Mouse (Mus musculus): ENCODE data around the gene Fars2.
"Not testable (repeated sequence)": the region's sequence is repeated elsewhere in the genome, so short reads cannot be mapped to it uniquely, and the experiment has no call there.

Fars2 gene

DNA sequence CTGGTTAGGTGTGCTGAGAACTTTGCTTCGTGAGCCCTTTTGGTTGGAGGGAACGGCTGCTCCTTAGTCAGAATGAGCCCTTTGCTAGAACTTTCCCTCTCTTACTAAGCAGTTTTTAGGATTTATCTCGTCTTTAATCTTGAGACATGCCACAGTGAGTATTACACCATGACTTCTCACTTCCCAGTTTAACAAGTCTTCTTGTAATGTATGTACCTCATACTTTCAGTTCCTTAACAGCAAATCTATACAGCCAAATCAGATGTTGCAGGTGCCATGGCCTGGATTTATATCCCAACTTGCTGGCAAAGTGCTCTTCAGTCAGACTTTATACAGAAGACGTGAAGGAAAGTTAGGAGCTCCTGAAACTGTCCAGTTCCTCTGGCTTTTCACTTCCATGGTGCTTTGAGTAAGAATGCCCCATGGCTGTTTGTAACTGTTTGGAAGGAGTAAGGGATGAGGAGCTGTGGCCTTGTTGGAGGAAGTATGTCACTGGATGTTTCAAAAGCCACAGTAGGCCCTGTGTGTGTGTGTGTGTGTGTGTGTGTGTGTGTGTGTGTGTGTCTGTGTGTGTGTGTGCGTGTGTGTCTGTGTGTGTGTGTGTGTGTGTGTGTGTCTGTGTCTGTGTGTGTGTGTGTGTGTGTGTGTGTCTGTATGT, 14.9 kb downstream of the Fars2 start:
- in situ Hi-C loops (cut with MboI; ENCODE audit: low pct_unique_long_range_greater_than_20kb in 1 of 2, low sequenced_read_pairs in 2 of 2, unreplicated experiment in 1 of 2): no loop called here

DNA sequence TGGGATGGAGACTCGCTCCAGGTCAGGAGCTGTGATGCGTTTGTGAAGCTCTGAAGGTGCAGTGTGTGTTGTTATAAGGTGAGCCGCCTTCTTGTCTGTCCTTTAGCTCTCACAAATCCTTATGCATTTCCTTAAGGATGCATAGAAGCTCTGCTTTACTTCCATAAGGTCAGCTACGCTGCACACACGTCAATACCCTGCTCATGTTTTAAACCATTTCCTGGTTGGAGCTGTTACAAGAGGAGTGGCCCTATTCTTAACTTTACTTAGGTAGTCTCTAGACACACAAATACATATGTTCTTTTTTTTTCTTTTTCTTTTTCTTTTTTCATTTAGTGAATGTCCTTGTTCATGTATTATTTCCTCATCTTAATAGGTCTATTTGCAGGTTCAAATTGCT, 22.5 kb downstream of the Fars2 start:
- in situ Hi-C loops (cut with MboI; ENCODE audit: low pct_unique_long_range_greater_than_20kb in 1 of 2, low sequenced_read_pairs in 2 of 2, unreplicated experiment in 1 of 2): no loop called here

DNA sequence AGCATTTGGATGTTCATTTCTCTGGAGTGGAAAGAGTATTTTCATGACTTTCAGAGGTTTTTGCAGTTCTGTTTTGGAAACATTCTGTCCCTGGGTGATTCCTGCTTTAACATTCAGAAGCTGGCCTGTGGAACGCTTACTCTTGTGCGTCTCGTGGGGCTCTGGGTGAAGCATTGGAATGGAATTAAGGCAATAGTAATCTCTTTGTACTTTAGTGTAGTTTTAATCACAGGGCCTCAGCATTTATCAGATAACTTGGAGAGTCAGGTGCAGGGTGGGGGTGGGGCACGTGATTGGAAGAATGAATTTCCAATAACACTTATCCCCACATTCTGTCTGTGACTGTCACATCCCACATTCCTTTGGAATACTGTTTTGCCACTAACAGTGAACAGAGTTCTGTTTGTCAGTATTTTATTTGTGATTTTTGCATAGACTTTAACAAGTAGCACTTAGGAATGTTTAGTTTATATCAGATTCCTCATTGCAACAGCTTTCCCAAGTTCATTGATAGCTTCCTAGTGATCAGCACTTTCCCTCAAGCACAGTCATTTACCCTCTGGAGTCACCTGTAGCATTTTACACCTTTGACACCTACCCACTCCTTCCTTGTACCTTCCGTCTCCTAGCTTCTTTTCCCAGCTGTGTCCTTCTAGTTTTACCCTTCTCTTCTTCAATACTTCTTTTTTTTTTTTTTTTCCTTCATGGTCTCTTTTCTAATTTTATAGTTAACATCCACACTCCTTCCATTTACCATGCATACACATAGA, 23.2 kb downstream of the Fars2 start:
- in situ Hi-C loops (cut with MboI; ENCODE audit: low pct_unique_long_range_greater_than_20kb in 1 of 2, low sequenced_read_pairs in 2 of 2, unreplicated experiment in 1 of 2): no loop called here

DNA sequence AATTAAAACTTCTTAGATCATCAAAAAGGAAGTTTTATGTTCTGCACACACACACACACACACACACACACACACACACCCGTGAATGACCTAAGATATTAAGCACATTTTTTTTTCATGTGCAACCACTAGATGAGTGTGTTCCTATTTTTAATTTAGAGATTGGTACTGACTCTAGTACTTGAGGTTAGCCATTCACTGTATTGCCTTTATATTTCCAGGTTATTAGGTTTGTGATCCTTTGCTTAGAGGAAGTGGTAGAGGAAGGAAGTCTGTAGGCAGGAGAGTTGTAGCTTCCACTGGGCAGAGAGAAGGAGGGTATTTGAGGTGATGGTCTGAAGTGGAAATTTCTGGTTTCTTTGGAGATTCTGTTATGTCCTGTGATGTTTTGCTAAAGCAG, 28.4 kb downstream of the Fars2 start:
- in situ Hi-C loops (cut with MboI; ENCODE audit: low pct_unique_long_range_greater_than_20kb in 1 of 2, low sequenced_read_pairs in 2 of 2, unreplicated experiment in 1 of 2): no loop called here

DNA sequence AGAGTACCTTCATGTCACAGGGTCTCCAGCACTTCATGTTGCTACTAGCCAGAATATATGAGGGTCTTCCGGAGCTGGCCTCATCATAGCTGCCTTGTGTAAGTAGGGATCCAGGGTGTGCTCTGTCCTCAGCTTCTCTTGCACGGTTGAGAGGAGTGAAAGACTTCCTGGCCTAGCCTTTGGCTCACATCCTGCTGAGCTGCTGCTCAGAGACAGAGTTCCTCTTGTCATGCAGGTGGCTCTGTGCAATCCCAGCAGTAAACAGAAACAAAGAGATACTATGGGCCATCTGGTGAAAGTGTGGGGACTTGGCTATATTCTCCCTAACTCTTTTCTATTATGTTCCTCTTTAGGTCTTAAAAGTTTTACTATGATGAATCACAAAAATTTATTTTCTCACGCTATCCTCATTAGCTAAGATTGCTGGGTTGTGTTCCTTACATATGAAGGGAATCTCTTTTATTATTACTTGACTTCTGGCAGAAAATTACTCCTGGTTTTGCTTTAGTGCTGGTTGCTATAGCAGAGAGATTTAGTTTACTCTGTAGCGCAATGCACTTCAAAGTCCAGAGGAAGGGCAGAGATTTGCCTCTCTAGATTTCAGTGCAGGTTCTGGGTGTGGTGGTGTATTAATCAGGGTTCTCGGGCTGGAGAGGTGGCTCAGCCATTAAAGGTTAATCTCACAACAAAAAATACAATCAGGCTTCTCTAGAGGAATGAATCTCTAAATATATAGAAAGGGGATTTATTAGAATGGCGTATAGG, 32.1 kb downstream of the Fars2 start:
- in situ Hi-C loops (cut with MboI; ENCODE audit: low pct_unique_long_range_greater_than_20kb in 1 of 2, low sequenced_read_pairs in 2 of 2, unreplicated experiment in 1 of 2): no loop called here

DNA sequence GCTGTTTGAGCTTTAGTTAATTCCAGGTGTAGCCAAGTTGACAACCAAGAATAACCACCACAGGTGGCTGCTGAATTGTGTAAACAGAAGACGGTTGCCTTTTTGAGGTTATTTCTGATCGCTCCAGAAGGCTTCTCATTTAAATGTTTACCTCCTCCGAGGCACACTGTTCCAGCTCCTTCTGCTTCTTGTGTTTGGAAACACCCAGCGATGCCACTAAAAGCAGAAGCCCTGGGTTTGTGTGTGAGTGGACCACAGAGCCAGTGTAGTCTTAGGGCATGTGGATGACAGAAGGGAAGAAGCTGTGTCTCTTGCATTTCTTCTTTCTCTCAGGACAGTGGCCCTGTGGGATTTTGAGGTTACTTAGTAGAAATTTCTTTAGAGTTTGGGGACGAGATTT, 33.1 kb downstream of the Fars2 start:
- in situ Hi-C loops (cut with MboI; ENCODE audit: low pct_unique_long_range_greater_than_20kb in 1 of 2, low sequenced_read_pairs in 2 of 2, unreplicated experiment in 1 of 2): no loop called here

GRCm38 (mm10) chr13:36152728-36153498, 35.7 kb downstream of the Fars2 start:
- in situ Hi-C loops (cut with MboI; ENCODE audit: low pct_unique_long_range_greater_than_20kb in 1 of 2, low sequenced_read_pairs in 2 of 2, unreplicated experiment in 1 of 2): no loop called here

- in situ Hi-C loops (cut with MboI; ENCODE audit: low pct_unique_long_range_greater_than_20kb in 1 of 2, low sequenced_read_pairs in 2 of 2, unreplicated experiment in 1 of 2): no loop called here
Observed at GRCm38 (mm10) chr13:36156340-36156931, 39.2 kb downstream of the Fars2 start.

GRCm38 (mm10) chr13:36163411-36163810, 46.2 kb downstream of the Fars2 start:
- in situ Hi-C loops (cut with MboI; ENCODE audit: low pct_unique_long_range_greater_than_20kb in 1 of 2, low sequenced_read_pairs in 2 of 2, unreplicated experiment in 1 of 2): no loop called here

GRCm38 (mm10) chr13:36163898-36164297, 46.7 kb downstream of the Fars2 start:
- in situ Hi-C loops (cut with MboI; ENCODE audit: low pct_unique_long_range_greater_than_20kb in 1 of 2, low sequenced_read_pairs in 2 of 2, unreplicated experiment in 1 of 2): no loop called here

GRCm38 (mm10) chr13:36172981-36173380, 55.8 kb downstream of the Fars2 start:
- in situ Hi-C loops (cut with MboI; ENCODE audit: low pct_unique_long_range_greater_than_20kb in 1 of 2, low sequenced_read_pairs in 2 of 2, unreplicated experiment in 1 of 2): not testable (repeated sequence)

DNA sequence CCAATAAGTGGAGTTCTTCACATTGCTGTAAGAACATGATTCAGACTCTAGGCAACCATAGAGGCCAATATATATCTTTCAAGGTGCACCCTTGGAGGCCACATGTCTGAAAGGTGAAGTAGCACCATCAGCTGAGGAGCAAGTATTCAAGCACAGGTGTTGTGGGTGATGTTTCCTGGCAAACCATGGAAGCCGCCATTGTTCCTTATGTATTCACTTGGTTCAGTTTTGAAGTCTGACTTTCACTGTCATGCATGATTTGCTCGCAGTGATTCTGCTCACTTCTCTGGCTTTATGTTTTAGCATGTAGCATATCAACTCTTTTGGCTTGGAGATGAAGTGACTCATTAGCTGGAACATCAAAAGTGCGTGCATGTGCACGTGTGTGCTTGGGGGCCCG, 56.9 kb downstream of the Fars2 start:
- in situ Hi-C loops (cut with MboI; ENCODE audit: low pct_unique_long_range_greater_than_20kb in 1 of 2, low sequenced_read_pairs in 2 of 2, unreplicated experiment in 1 of 2): no loop called here

DNA sequence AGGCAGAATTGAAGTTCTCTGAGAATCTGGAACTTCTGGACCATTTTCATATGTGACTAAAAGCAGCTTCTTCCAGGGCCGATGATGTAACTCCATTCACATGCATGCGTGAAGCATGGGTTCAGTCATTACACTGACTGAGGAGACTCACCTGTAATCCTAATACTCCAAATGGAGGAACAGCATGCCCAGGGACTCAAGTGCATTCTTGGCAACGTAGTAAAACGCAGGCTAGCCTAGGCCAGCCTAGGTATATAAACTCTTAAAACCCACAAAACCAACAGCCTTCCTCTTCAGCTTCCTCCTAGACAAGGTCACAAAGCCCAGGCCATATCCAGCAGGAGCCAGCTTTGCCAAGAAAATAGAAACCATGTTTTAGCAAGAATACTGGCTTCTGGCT, 57.6 kb downstream of the Fars2 start:
- in situ Hi-C loops (cut with MboI; ENCODE audit: low pct_unique_long_range_greater_than_20kb in 1 of 2, low sequenced_read_pairs in 2 of 2, unreplicated experiment in 1 of 2): no loop called here

DNA sequence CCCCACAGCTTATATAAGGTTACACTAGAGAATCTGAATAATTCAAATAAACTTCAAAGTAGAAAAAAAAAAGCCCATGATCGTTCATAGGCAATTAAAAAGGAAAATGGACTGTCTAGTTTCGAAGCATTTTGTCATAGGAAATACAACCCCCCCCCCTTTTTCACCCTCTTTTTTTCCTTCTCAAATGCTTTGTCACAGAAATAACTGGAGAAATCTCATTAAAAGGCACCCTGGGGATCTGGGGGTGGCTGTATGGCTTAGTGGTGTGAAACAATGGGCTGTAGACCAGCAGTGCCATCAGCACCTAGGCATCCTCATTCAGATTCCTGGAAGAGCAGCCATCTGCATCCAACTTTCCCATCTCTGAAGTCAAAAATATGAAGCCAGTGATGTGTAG, 64.0 kb downstream of the Fars2 start:
- in situ Hi-C loops (cut with MboI; ENCODE audit: low pct_unique_long_range_greater_than_20kb in 1 of 2, low sequenced_read_pairs in 2 of 2, unreplicated experiment in 1 of 2): no loop called here

DNA sequence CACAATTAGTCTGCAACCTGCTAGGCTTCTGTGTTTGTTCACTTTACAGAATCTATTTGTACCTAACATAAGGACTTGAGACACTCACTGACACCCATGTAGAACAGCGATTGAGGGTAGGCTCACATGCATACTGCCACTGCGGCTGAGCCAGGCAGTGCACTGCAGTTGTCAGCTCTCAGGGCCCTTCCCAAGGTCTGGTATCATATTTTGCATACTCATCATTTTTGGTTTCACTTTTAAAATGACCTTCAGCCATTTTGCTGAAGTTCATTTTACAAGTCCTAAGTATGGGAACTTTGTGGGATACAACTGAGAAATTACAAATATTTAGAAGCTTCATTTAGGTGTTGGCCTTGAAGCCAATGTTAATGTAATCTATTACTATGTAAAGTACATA, 73.4 kb downstream of the Fars2 start:
- in situ Hi-C loops (cut with MboI; ENCODE audit: low pct_unique_long_range_greater_than_20kb in 1 of 2, low sequenced_read_pairs in 2 of 2, unreplicated experiment in 1 of 2): no loop called here

DNA sequence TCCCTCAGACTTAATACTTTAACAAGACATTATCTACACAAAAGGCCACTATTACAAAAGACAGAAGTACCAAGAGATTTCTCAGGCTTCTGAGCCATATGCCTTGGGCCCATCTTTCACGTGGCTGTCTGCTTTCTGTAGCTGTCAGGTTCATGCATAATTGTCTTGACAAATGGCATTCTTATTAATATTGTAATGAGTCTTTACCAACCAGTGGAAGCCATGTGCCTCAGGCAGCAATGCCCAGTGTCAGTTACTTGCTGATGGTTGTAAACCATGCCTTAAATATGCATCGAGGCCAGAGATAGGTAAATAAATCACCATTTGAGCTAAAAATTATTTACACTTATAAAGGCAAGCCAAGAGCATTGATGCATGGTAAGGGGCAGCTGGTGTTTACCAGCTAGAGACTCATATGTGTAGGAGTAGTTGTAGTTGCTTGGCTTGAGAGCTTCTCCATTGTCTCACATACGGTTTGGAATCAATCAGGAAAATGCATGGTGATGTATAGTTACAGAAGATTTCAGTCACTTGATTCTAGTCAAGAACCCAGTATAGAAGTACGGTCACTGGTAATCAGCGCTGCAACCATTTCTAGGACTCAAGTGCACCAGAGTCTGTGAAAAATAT, 76.4 kb downstream of the Fars2 start:
- in situ Hi-C loops (cut with MboI; ENCODE audit: low pct_unique_long_range_greater_than_20kb in 1 of 2, low sequenced_read_pairs in 2 of 2, unreplicated experiment in 1 of 2): no loop called here

DNA sequence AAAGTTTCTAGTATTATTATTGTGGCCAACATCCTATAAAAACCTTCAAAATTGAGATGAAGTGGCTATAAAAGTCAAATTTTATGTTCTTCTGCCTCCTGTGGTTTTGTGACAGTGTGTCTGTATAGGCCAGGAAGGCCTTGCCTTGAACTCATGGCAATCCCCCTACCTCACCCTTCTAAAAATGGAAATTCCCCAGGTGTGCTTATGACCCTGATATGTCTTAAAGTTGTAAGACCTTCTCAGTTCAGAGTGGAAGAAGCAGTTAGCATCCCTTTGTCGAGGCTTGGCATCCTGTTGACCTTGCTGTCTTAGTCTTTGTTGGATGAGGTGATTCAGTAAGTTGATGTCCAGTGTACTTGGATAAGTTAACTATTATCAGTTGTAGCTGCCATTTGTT, 82.1 kb downstream of the Fars2 start:
- in situ Hi-C loops (cut with MboI; ENCODE audit: low pct_unique_long_range_greater_than_20kb in 1 of 2, low sequenced_read_pairs in 2 of 2, unreplicated experiment in 1 of 2): no loop called here

DNA sequence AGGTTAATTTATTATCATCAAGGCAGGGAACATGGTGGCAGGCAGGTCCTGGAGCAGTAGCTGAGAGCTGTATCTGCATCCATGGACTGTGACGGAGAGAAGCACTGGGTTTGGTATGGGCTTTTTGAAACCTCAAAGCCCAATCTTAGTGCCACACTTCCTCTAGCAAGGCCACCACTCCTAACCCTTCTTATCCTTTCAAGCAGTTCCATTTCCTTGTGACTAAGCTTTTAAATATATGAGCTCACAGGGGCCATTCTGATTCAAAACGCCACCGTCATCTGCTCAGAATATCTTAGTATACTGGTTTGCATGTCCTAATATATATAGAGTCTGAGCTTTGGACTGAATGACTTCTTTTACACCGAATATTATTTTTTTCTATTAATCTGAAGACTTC, 83.2 kb downstream of the Fars2 start:
- in situ Hi-C loops (cut with MboI; ENCODE audit: low pct_unique_long_range_greater_than_20kb in 1 of 2, low sequenced_read_pairs in 2 of 2, unreplicated experiment in 1 of 2): no loop called here

All from mouse embryonic stem cell (cell line).